Mouse (Mus musculus) MEL (cell line): Measurements from ENCODE around the gene Faap100. TPM values are rescaled to one million over a fixed set of nuclear protein-coding genes. Genes with fewer than 3 reads are reported as not detected.

Source experiments
- DNase-seq: peaks from one replicate; pipeline ENCODE4 v3.0.0; 2011; ENCODE audit warnings: low read depth, low spot score
- H3K27ac ChIP-seq: 2 replicates; pipeline ENCODE4 v1.5.1; 2012; ENCODE audit warnings: low read depth, mild to moderate bottlenecking, control low read depth, low read length, moderate library complexity; ENCODE audit not compliant: control insufficient read depth
- H3K27me3 ChIP-seq, 2 experiments: fragments of 150-350 bp in 1 of 2; sonication (generic) in 1 of 2; 2 replicates each; pipeline ENCODE4 v1.6.1; 2012; ENCODE audit warnings: low read length in 2 of 2, mild to moderate bottlenecking in 2 of 2, improper control_type of control experiment in 1 of 2, moderate library complexity in 1 of 2; ENCODE audit not compliant: insufficient read depth in 2 of 2, control insufficient read depth in 1 of 2
- H3K36me3 ChIP-seq, 2 experiments: 2 replicates each; pipeline ENCODE4 v1.6.1; 2012 to 2014; ENCODE audit warnings: low read length in 2 of 2, improper control_type of control experiment in 1 of 2, inconsistent platforms in 1 of 2, mild to moderate bottlenecking in 1 of 2; ENCODE audit not compliant: insufficient read depth in 2 of 2, control insufficient read depth in 1 of 2
- H3K4me1 ChIP-seq, 2 experiments: fragments of 150-350 bp in 1 of 2; sonication (generic) in 1 of 2; 2 replicates each; pipeline ENCODE4 v1.6.1; 2012; ENCODE audit warnings: low read length in 2 of 2, improper control_type of control experiment in 1 of 2, mild to moderate bottlenecking in 1 of 2; ENCODE audit not compliant: insufficient read depth in 2 of 2, control insufficient read depth in 1 of 2
- H3K4me3 ChIP-seq, 2 experiments: fragments of 150-350 bp in 1 of 2; sonication (generic) in 1 of 2; 2 replicates each; pipeline ENCODE4 v1.5.1; 2012; ENCODE audit warnings: low read depth in 2 of 2, low read length in 2 of 2, mild to moderate bottlenecking in 2 of 2, moderate library complexity in 2 of 2, control low read depth in 1 of 2, improper control_type of control experiment in 1 of 2; ENCODE audit not compliant: control insufficient read depth in 1 of 2, insufficient read depth in 1 of 2
- H3K79me2 ChIP-seq: 2 replicates; pipeline ENCODE4 v1.6.1; 2012; ENCODE audit warnings: mild to moderate bottlenecking, low read length, moderate library complexity; ENCODE audit not compliant: control insufficient read depth, poor library complexity, insufficient read depth
- H3K9ac ChIP-seq: 2 replicates; pipeline ENCODE4 v1.6.1; 2012; ENCODE audit warnings: low read depth, mild to moderate bottlenecking, control low read depth, low read length, moderate library complexity; ENCODE audit not compliant: control insufficient read depth, poor library complexity, severe bottlenecking
- H3K9me3 ChIP-seq: fragments of 150-350 bp; sonication (generic); replicated peaks from 2 replicates; pipeline ENCODE4 v1.6.1; 2012; ENCODE audit warnings: mild to moderate bottlenecking, low read length, improper control_type of control experiment, moderate library complexity; ENCODE audit not compliant: insufficient read depth
- BHLHE40 ChIP-seq: IDR thresholded peaks from 2 replicates; pipeline ENCODE4 v1.6.1; 2012; ENCODE audit warnings: low read depth, mild to moderate bottlenecking, inconsistent platforms, low read length, improper control_type of control experiment, borderline replicate concordance
- E2F4 ChIP-seq: IDR thresholded peaks from 2 replicates; pipeline ENCODE4 v1.6.1; 2011; ENCODE audit warnings: low read depth, low read length, improper control_type of control experiment, borderline replicate concordance
- ELF1 ChIP-seq: IDR thresholded peaks from 2 replicates; pipeline ENCODE4 v1.6.1; 2014; ENCODE audit warnings: low read depth, mild to moderate bottlenecking, inconsistent platforms, low read length, improper control_type of control experiment, moderate library complexity
- EP300 ChIP-seq, 2 experiments: IDR thresholded peaks; 2 replicates each; pipeline ENCODE4 v1.6.1; 2011; ENCODE audit warnings: improper control_type of control experiment in 2 of 2, low read length in 2 of 2, low read depth in 1 of 2, mild to moderate bottlenecking in 1 of 2
- GABPA ChIP-seq: IDR thresholded peaks from 2 replicates; pipeline ENCODE4 v1.6.1; 2012; ENCODE audit warnings: low read depth, mild to moderate bottlenecking, inconsistent platforms, low read length, improper control_type of control experiment, moderate library complexity
- GATA1 ChIP-seq: IDR thresholded peaks from 2 replicates; pipeline ENCODE4 v1.6.1; 2011; ENCODE audit warnings: low read depth, low read length, improper control_type of control experiment
- HCFC1 ChIP-seq: IDR thresholded peaks from 2 replicates; pipeline ENCODE4 v1.6.1; 2012; ENCODE audit warnings: low read depth, mild to moderate bottlenecking, inconsistent platforms, low read length, improper control_type of control experiment, moderate library complexity
- JUND ChIP-seq: IDR thresholded peaks from 2 replicates; pipeline ENCODE4 v1.6.1; 2011; ENCODE audit warnings: low read depth, mild to moderate bottlenecking, improper control_type of control experiment, low read length
- KAT2A ChIP-seq: conservative IDR thresholded peaks from 2 replicates; pipeline ENCODE4 v1.6.1; 2012; ENCODE audit warnings: low read depth, low read length, improper control_type of control experiment, inconsistent platforms
- MAFK ChIP-seq: IDR thresholded peaks from 2 replicates; pipeline ENCODE4 v1.6.1; 2011; ENCODE audit warnings: low read depth, mild to moderate bottlenecking, low read length, improper control_type of control experiment, borderline replicate concordance
- MAX ChIP-seq: IDR thresholded peaks from 2 replicates; pipeline ENCODE4 v1.6.1; 2011; ENCODE audit warnings: low read length, improper control_type of control experiment
- MAZ ChIP-seq: IDR thresholded peaks from 2 replicates; pipeline ENCODE4 v1.6.1; 2012; ENCODE audit warnings: low read depth, mild to moderate bottlenecking, inconsistent platforms, low read length, improper control_type of control experiment
- NELFE ChIP-seq: IDR thresholded peaks from 2 replicates; pipeline ENCODE4 v1.6.1; 2011; ENCODE audit warnings: low read depth, low read length, improper control_type of control experiment
- NRF1 ChIP-seq: IDR thresholded peaks from 2 replicates; pipeline ENCODE4 v1.6.1; 2014; ENCODE audit warnings: low read depth, mild to moderate bottlenecking, inconsistent platforms, low read length, improper control_type of control experiment, moderate library complexity; ENCODE audit not compliant: poor library complexity, insufficient read depth, severe bottlenecking
- POLR2AphosphoS2 ChIP-seq: IDR thresholded peaks from 2 replicates; pipeline ENCODE4 v1.6.1; 2011; ENCODE audit warnings: low read length, improper control_type of control experiment
- POLR2AphosphoS5 ChIP-seq: IDR thresholded peaks from 2 replicates; pipeline ENCODE4 v1.6.1; 2012; ENCODE audit warnings: low read depth, borderline replicate concordance, mild to moderate bottlenecking, inconsistent platforms, low read length, moderate library complexity, mixed read lengths
- RCOR1 ChIP-seq: IDR thresholded peaks from 2 replicates; pipeline ENCODE4 v1.6.1; 2012; ENCODE audit warnings: low read depth, mild to moderate bottlenecking, inconsistent platforms, low read length, improper control_type of control experiment
- SIN3A ChIP-seq: IDR thresholded peaks from 2 replicates; pipeline ENCODE4 v1.6.1; 2012; ENCODE audit warnings: low read length, improper control_type of control experiment, inconsistent platforms
- SMC3 ChIP-seq: IDR thresholded peaks from 2 replicates; pipeline ENCODE4 v1.6.1; 2011; ENCODE audit warnings: low read depth, low read length, improper control_type of control experiment
- TAL1 ChIP-seq: IDR thresholded peaks from 2 replicates; pipeline ENCODE4 v1.6.1; 2012; ENCODE audit warnings: mild to moderate bottlenecking, inconsistent platforms, low read length, moderate library complexity, mixed read lengths
- TBP ChIP-seq: IDR thresholded peaks from 2 replicates; pipeline ENCODE4 v1.8.0; 2011; ENCODE audit warnings: low read depth, low read length, improper control_type of control experiment
- USF1 ChIP-seq: IDR thresholded peaks from 2 replicates; pipeline ENCODE4 v1.6.1; 2014; ENCODE audit warnings: low read depth, mild to moderate bottlenecking, inconsistent platforms, low read length, improper control_type of control experiment, moderate library complexity
- USF2 ChIP-seq, 2 experiments: IDR thresholded peaks; 2 replicates each; pipeline ENCODE4 v1.6.1; 2011 to 2012; ENCODE audit warnings: improper control_type of control experiment in 2 of 2, low read length in 2 of 2, borderline replicate concordance in 1 of 2, inconsistent platforms in 1 of 2, low read depth in 1 of 2, mild to moderate bottlenecking in 1 of 2; ENCODE audit not compliant: insufficient read depth in 1 of 2
- ZC3H11A ChIP-seq: IDR thresholded peaks from 2 replicates; pipeline ENCODE4 v1.6.1; 2012; ENCODE audit warnings: low read depth, mild to moderate bottlenecking, inconsistent platforms, low read length, improper control_type of control experiment
- ZKSCAN1 ChIP-seq: IDR thresholded peaks from 2 replicates; pipeline ENCODE4 v1.6.1; 2012; ENCODE audit warnings: low read depth, mild to moderate bottlenecking, inconsistent platforms, low read length, improper control_type of control experiment, moderate library complexity
- ZMIZ1 ChIP-seq: IDR thresholded peaks from 2 replicates; pipeline ENCODE4 v1.6.1; 2012; ENCODE audit warnings: low read depth, mild to moderate bottlenecking, inconsistent platforms, low read length, improper control_type of control experiment, moderate library complexity
- ZNF384 ChIP-seq: IDR thresholded peaks from 2 replicates; pipeline ENCODE4 v1.6.1; 2012; ENCODE audit warnings: low read depth, mild to moderate bottlenecking, inconsistent platforms, low read length, improper control_type of control experiment
- polyA plus RNA-seq, 2 experiments: library from polyadenylated mRNA; stranded (reverse) in 1 of 2; unstranded in 1 of 2; fragments of >175 nt in 1 of 2; fragments of >200 nt in 1 of 2; gene quantifications; 2 replicates each; pipeline versions ENCODE4 v1.2.1 to v1.2.4; 2012; ENCODE audit warnings: low replicate concordance in 2 of 2, low read depth in 1 of 2; ENCODE audit not compliant: insufficient read length in 2 of 2, insufficient read depth in 1 of 2, missing spikeins in 1 of 2
- total RNA-seq: library from RNA; depleted of rRNA; stranded (reverse); fragments of 300-350 nt; gene quantifications from 2 replicates; pipeline ENCODE4 v1.2.3, GENCODE M21; 2012

Faap100 gene
- total and polyA plus RNA-seq, 3 experiments = 27.1 to 45.7 TPM; not detected in 1

- no peak for DNase-seq
- H3K79me2 ChIP-seq = no peaks in the 10 kb centered on the region
- no peak overlapping the region for H3K4me3 ChIP-seq
- H3K9ac ChIP-seq = no peak overlapping the region
- H3K27ac ChIP-seq = no peak overlapping the region
- no peaks in the 10 kb centered on the region for H3K9me3 ChIP-seq
- H3K27me3 ChIP-seq = no peaks in the 10 kb centered on the region
- H3K36me3 ChIP-seq = peaks cover 0 to 6% of the 10 kb centered on the region in 2 experiments; a peak in 2 of 4 replicates
- TF ChIP-seq ZKSCAN1 (no peak), MAZ (no peak), GABPA (no peak), SMC3 (no peak), USF2 (IDR thresholded peaks at IDR 0.05; ENCODE audit: borderline replicate concordance in 1 of 2, insufficient read depth in 1 of 2, low read depth in 1 of 2, low read length in 2 of 2) (no peak), RCOR1 (no peak), GATA1 (no peak), USF1 (no peak), POLR2AphosphoS5 (no peak), SIN3A (no peak), MAX (no peak), TAL1 (no peak), POLR2AphosphoS2 (no peak), HCFC1 (no peak), TBP (no peak), BHLHE40 (no peak), ZC3H11A (no peak)
- peaks cover 3 to 12% of the 10 kb centered on the region in 2 experiments; a peak in 3 of 4 replicates for H3K4me1 ChIP-seq
These were observed 43.0 kb downstream of the Faap100 start for GRCm38 (mm10) chr11:120335431-120336021.

GRCm38 (mm10) chr11:120320156-120320555, 58.4 kb downstream of the Faap100 start:
- DNase-seq = no peak
- Histone ChIP-seq H3K9me3 (no peaks in the 10 kb centered on the region), H3K4me3 (no peak overlapping the region), H3K9ac (no peak overlapping the region), H3K36me3 (peaks cover 0 to 5% of the 10 kb centered on the region in 2 experiments; a peak in 2 of 4 replicates), H3K27ac (no peak overlapping the region), H3K79me2 (peaks cover 2% of the 10 kb centered on the region; the same call in 1 of the 2 replicates), H3K27me3 (no peaks in the 10 kb centered on the region), H3K4me1 (peaks cover 2 to 9% of the 10 kb centered on the region in 2 experiments; a peak in 3 of 4 replicates)
- TF ChIP-seq ZMIZ1 (no peak), NRF1 (no peak), E2F4 (no peak), NELFE (no peak), BHLHE40 (no peak), ELF1 (no peak), TBP (no peak), EP300 (IDR thresholded peaks at IDR 0.05; ENCODE audit: low read depth in 1 of 2, low read length in 2 of 2) (no peak), MAFK (no peak), KAT2A (no peak), JUND (no peak), SIN3A (no peak), SMC3 (no peak), ZNF384 (no peak), GATA1 (no peak), POLR2AphosphoS2 (no peak), USF1 (no peak)
